Mouse (Mus musculus): ENCODE results near the gene Alms1.
"Not testable (repeated sequence)": the region's sequence is repeated elsewhere in the genome, so short reads cannot be mapped to it uniquely, and the experiment has no call there.

Alms1 gene

GRCm38 (mm10) chr6:85587396-85588143, at the start of gene Alms1:
Gene Alms1 (plus strand): TSS chr6:85587531.
- in situ Hi-C loops (cut with MboI, MseI): loop anchor here (5.0 to 25.0 kb wide), 2 partner anchors 315 to 1775 kb away; partner anchors contain the start of gene Nat8f4

- in situ Hi-C loops (cut with MboI, MseI): no loop called here
Observed at GRCm38 (mm10) chr6:85543351-85544175, 43.8 kb upstream of the Alms1 start.

- in situ Hi-C loops (cut with MboI, MseI): no loop called here
Observed at GRCm38 (mm10) chr6:85544251-85544881, 43.0 kb upstream of the Alms1 start.

- in situ Hi-C loops (cut with MboI, MseI): no loop called here
Observed at GRCm38 (mm10) chr6:85547642-85548041, 39.7 kb upstream of the Alms1 start.

GRCm38 (mm10) chr6:85562374-85562773, 25.0 kb upstream of the Alms1 start:
- in situ Hi-C loops (cut with MboI, MseI): no loop called here

- in situ Hi-C loops (cut with MboI, MseI): no loop called here
Observed at GRCm38 (mm10) chr6:85572816-85573215, 14.5 kb upstream of the Alms1 start.

- in situ Hi-C loops (cut with MboI, MseI): loop anchor here (25.0 kb wide), 1 partner anchor 1769 kb away; no protein-coding TSS in a partner anchor
Observed at GRCm38 (mm10) chr6:85581688-85582087, 5.6 kb upstream of the Alms1 start.

- in situ Hi-C loops (cut with MboI, MseI): loop anchor here (5.0 to 25.0 kb wide), 2 partner anchors 318 to 1772 kb away; partner anchors contain the start of gene Nat8f4
Observed at GRCm38 (mm10) chr6:85584612-85585011, 2.7 kb upstream of the Alms1 start.

- in situ Hi-C loops (cut with MboI, MseI): loop anchor here (5.0 to 25.0 kb wide), 2 partner anchors 315 to 1775 kb away; partner anchors contain the start of gene Nat8f4
Observed at GRCm38 (mm10) chr6:85586805-85587367, 445 bp upstream of the Alms1 start.

GRCm38 (mm10) chr6:85588164-85588563, 833 bp downstream of the Alms1 start:
- in situ Hi-C loops (cut with MboI, MseI): loop anchor here (5.0 to 25.0 kb wide), 2 partner anchors 314 to 1776 kb away; partner anchors contain the start of gene Nat8f4

GRCm38 (mm10) chr6:85588568-85588967, 1.2 kb downstream of the Alms1 start:
- in situ Hi-C loops (cut with MboI, MseI): loop anchor here (5.0 to 25.0 kb wide), 2 partner anchors 314 to 1776 kb away; partner anchors contain the start of gene Nat8f4

- in situ Hi-C loops (cut with MboI, MseI): loop anchor here (25.0 kb wide), 1 partner anchor 1778 kb away; no protein-coding TSS in a partner anchor
Observed at GRCm38 (mm10) chr6:85590116-85590515, 2.8 kb downstream of the Alms1 start.

GRCm38 (mm10) chr6:85599310-85599709, 12.0 kb downstream of the Alms1 start:
- in situ Hi-C loops (cut with MboI, MseI): loop anchor here (25.0 kb wide), 1 partner anchor 1787 kb away; no protein-coding TSS in a partner anchor

GRCm38 (mm10) chr6:85610511-85610910, 23.2 kb downstream of the Alms1 start:
- in situ Hi-C loops (cut with MboI, MseI): no loop called here

- in situ Hi-C loops (cut with MboI, MseI): no loop called here
Observed at GRCm38 (mm10) chr6:85620826-85621225, 33.5 kb downstream of the Alms1 start.

- in situ Hi-C loops (cut with MboI, MseI): no loop called here
Observed at GRCm38 (mm10) chr6:85621600-85621999, 34.3 kb downstream of the Alms1 start.

- in situ Hi-C loops (cut with MboI, MseI): no loop called here
Observed at GRCm38 (mm10) chr6:85624511-85624910, 37.2 kb downstream of the Alms1 start.

- in situ Hi-C loops (cut with MboI, MseI): no loop called here
Observed at GRCm38 (mm10) chr6:85633165-85633564, 45.8 kb downstream of the Alms1 start.

- in situ Hi-C loops (cut with MboI, MseI): no loop called here
Observed at GRCm38 (mm10) chr6:85653244-85653643, 65.9 kb downstream of the Alms1 start.

GRCm38 (mm10) chr6:85701943-85702342, 114.6 kb downstream of the Alms1 start:
- in situ Hi-C loops (cut with MboI, MseI): loop anchor here (5.0 kb wide), 1 partner anchor 55 kb away; no protein-coding TSS in a partner anchor

- in situ Hi-C loops (cut with MboI, MseI): not testable (repeated sequence)
Observed at GRCm38 (mm10) chr6:85709206-85709605, 121.9 kb downstream of the Alms1 start.
